Mouse (Mus musculus): ENCODE results near the gene Sntg2.

- no peak for TF ChIP-seq POLR2A (IDR thresholded peaks at IDR 0.05; ENCODE audit: low read depth, low read length)
- TF ChIP-seq TCF12 (IDR thresholded peaks at IDR 0.05; ENCODE audit: low read depth, low read length), result no peak
- TF ChIP-seq EP300 (IDR thresholded peaks at IDR 0.05; ENCODE audit: low read length), result no peak
- no peak for TF ChIP-seq CTCF (conservative IDR thresholded peaks at IDR 0.05 in 1 of 2, IDR thresholded peaks at IDR 0.05 in 1 of 2; ENCODE audit: low read depth in 2 of 2, low read length in 2 of 2)
- TF ChIP-seq CHD1 (IDR thresholded peaks at IDR 0.05; ENCODE audit: low read depth, low read length), result no peak
- no peak for TF ChIP-seq NRF1 (IDR thresholded peaks at IDR 0.05; ENCODE audit: low read depth, low read length)
- no peak for TF ChIP-seq MAFK (IDR thresholded peaks at IDR 0.05; ENCODE audit: insufficient replicate concordance, low read length)
- TF ChIP-seq MAX (IDR thresholded peaks at IDR 0.05; ENCODE audit: low read length), result no peak
- TF ChIP-seq POLR2AphosphoS2 (IDR thresholded peaks at IDR 0.05; ENCODE audit: low read depth, low read length), result no peak
- TF ChIP-seq SIN3A (IDR thresholded peaks at IDR 0.05; ENCODE audit: low read length), result no peak
- no peak for TF ChIP-seq RCOR1 (conservative IDR thresholded peaks at IDR 0.05; ENCODE audit: low read depth, low read length)
These were observed 882 bp downstream of the Sntg2 start for GRCm38 (mm10) chr12:30372293-30372692.

All from CH12.LX (cell line).